Mouse (Mus musculus) induced T-regulatory cell, adult 2 months (primary cell): Measurements from ENCODE around the gene Akap8l.

Source experiments
- DNase-seq: peaks from one replicate; pipeline ENCODE4 v3.0.0-alpha.2; 2012; ENCODE audit warnings: low read depth

Akap8l gene

DNA sequence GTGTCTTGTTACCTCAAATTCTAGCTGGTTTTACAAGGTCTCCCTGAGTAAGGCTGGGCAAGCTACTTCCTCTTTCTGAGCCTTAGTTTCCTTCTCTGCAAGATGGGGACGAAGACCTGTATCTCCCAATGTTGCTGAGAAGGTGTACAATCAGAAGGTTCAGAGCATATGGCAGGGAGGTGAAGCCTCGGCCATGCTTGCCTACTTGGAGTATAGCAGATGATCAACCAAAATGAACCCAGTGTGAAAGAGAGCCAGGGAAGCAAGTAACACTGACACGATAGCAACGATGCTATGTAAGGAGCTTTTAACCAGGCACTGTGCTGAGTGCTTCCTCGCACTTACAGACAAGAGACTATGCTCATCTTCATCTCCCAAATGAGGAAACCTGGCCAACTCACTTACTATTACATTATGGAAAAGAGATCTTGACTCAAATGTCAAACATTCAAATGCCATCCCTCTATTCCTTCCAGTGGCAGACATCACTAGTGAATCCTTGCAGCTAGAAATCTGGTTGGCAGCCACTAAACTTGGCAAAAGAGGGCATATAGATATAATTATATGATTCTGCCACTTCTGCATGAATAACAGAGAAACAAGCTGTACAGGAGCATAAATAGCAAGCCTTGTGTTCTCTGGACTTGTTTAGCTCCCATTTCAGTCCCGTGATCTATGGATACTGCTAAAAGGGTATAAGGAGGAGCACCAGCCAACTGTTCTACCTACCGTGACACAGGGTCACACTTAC, 8.0 kb upstream of the Akap8l start:
- no peak for DNase-seq

DNA sequence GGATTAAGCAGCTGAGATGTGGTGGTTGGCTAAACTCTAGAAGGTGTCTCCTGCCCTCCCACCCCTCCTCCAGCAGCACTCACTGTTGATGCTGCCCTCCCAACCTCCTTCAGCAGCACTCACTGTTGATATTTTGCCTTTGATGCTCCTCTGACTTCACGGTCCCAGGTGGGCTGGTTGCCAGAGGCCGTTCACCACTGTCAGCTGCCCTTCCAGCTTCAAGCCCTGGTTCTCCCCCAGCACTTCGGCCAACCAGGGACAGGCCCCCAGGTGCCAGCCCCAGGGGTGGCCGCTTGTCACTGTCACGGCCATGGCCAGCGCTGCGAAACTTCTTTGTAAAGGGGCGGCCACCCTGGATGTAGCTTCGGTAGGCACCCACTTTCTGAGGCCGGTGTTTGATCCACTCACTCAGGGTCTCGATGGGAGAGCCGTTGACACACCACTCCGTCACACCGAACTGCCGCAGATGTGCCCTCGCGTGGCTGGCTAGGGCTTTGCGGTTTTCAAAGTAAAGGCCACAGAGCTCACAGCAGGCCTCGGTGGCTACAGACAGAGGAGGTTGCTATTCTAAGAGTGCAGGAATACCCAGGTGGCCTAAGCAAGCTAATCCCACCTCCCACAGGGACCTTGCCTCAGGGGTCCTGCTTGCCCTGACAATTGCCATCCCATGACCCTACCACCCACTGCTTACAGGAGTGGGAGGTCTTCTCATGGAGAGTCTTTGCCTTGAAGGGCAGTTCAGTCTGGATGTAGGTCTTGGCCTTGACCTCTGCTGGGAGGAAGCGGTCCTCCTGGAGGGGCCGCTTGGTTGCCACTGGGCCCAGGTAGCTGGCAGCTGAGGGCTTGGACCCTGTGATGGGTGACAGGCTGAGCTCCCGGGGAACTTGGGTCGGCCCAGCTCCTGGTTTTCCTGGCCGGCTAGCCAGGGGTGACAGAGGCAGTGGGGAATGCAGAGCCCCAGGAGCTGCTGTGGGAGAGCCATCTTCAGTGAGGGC, 6.7 kb upstream of the Akap8l start:
- no peak for DNase-seq

DNA sequence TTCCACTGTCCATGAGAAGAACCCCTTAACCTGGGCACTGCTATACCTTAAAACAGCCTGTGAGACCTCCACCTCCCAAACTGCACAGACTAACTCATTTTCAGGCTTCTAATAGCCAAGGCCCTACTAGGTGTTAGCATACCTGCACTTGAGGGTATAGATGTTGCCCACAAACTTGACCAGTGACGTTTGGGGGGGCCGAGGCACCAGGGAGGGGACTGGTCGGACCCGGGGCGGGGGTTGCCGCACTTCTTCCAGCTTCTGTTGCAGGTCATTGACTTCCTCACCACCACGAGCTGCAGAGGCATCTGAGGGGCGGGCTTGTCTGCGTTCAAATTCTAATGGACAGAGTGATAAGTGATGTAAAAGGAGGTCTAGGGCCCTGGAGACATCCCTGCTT, 5.9 kb upstream of the Akap8l start:
- no peak for DNase-seq

DNA sequence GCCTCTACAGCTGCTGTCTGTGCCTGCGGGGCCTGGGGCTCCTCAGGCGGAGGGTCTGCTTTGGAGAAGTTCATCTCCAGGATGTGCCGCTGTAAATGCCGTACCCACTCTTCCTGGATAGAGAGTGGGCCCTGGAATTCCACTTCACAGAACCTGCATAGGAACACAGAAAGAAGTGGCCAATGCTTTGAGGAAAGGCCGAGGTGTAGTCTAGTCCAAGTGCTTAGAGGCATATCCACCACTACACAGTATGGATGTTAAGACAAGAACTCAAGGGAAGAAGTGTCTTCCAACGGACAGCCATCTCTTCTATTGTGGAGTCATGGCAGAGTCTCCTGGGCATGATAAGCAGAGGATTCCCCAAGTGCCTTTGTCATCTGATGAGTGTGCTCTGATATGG, 4.6 kb upstream of the Akap8l start:
- no peak for DNase-seq

DNA sequence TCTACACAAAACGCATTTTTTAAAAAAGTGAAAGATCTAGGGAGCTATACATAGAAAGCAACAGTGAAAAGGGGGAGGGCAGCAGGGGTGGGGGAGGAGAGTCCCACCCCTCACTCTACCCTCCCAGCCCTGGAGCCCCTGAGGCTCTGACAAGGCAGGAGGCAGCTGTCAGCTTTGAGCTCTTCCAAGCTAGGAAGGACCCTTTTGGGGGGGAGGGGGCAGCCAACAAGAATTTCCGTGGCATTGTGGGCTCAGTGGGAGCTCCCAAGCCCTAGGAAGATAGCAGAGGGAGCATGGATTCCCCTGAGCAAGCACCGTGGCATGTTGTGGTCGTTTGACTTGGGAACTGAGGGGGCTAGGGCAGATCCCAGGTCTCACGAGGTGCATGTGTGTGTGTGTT, 3.8 kb upstream of the Akap8l start:
- DNase-seq = no peak

DNA sequence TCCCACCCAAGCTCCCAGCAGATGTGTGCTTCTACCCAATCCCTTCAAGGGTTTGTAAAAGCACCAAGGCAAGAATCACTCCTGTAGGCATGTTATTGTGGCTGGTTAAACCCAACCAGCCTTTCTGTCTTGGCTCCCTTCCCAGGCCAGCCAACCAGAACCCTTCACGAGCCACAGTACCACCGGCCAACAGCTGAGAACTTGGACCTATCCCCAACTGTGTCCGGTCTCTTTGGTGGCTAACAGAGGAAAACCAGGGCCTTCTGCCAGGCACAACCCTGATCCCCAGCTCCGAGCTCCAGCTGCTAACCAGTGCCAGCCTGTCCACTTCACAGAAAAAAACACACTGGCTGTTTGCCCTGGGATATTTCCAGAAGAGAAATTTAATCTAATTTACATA, 3.3 kb upstream of the Akap8l start:
- DNase-seq = no peak

DNA sequence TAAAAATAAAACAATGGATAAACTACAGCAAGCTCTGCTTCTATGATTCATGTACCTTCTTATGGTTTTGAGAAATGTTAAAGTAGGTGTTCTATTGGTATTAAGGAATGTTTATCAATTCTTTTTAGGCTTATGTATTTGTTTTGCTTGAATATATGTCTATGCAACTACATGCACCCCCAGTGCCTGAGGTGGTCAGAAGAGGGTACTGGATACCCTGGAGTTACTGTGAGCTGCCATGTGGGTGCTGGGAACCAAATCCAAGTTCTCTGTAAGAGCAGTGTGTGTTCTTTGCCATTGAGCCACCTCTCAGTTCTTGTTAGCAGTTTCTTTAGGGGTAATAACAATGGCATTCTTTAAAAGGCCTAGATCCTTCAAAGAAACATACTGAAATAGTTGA, 1.3 kb upstream of the Akap8l start:
- no peak for DNase-seq

DNA sequence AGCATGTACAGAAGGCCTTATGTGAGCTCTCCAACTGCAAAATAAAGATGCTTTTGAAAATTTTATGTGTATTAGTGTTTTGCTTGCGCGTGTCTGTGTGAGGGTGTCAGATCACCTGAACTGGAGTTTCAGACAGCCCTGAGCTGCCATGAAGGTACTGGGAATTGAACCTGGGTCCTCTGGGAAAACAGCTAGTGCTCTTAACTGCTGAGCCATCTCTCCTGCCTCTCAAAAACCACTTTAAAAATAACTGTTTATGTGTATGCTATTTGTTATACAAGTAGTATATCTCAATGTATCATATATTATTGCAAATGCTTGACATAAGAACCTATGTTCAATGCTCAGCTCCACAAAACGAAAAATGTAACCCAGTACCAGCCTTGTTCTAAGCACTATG, 862 bp upstream of the Akap8l start:
- no peak for DNase-seq

DNA sequence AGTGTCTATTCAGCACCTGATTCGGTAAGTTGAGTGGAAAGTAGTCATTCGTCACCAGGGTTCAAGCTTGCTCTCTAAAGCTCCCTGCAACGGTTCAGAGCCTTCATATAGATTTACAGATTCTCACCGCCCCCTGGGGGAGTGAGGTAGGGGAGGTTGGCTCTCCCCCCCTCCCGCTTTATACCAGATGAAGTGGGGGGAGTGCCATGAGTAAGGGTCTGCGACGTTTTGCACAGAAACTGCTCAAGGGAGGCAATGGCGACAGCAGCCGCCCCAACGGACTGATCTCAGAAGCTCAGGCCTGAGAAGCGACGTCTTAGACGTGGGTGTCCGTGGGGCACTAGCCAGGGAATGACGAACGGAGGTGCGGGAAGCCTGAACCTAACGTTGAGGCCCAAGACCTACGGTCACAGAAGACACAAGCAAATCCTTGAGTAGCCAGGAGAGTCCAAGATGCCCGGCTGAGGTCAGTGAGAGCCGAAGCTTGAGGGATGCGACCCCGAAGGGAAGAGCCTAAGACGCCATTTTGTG, 491 bp downstream of the Akap8l start:
- peak; percentile 61 for DNase-seq

DNA sequence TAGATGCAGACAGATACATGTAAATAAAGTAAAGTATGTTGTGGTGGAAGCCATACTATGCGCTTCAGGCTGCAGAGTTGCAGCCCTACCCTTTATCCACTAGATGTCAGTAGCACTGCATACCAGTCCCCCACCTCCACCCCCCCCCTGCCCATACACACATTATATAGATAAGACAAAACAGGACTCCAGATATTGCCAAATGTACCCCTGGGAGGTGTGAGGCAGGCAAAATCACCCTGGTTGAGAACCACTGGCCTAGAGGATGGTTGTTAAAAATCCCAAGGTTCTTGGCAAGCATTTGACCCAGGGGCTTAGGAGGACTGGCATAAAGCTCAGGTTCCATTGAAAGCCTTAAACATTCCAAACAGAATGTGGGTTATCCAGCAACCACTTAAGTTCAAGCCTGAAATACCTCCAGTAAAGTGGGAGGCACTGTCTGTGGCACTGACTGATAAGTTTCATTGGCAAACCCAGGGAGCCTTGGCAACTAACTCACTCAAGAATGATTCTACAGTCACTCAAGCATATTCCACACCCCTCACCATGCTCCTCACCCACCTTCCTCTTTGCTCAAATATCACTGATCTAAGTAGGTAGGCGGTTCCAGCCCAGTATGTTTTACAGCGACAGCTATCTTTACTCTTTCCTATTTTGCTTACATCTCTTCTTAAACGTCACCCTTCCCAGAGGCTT, 1.2 kb downstream of the Akap8l start:
- peak; percentile 81 for DNase-seq

DNA sequence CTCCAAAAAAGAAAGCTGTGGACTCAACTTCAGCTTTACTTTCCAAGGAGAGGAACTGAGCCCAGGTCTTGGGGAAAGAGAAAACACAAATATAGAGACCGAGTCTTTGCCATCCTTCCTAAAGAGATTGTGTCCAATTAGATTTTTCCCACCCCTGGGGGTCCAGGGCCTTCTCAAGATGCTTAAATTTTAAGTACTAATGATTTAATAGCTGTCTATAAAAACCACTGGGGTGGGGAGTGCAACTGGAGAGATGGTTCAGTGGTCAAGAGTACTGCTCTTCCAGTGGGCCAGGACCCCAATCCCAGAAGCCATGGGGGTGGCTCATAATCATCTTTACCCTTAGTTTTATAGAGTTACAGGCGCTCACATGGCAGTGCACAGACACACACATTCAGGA, 2.0 kb downstream of the Akap8l start:
- DNase-seq = no peak

DNA sequence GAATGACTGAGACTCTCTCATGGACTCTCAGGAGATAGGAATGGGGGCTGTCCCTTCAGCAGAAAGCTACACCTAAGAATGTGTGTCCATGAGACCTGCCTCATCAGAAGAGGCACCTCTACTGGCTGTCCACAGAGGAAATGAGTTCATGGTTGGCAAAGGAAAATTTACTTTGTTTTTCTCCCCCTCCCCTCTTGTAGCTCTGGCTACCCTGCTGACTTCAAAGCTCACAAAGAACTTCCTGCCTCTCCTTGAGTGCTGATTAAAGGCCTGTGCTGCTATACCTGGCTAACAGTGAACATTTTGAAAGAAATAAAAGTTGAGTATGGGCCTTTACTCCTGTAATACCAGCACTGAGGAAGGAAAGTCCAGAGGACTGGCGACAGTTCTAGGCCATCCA, 9.3 kb downstream of the Akap8l start:
- no peak for DNase-seq

DNA sequence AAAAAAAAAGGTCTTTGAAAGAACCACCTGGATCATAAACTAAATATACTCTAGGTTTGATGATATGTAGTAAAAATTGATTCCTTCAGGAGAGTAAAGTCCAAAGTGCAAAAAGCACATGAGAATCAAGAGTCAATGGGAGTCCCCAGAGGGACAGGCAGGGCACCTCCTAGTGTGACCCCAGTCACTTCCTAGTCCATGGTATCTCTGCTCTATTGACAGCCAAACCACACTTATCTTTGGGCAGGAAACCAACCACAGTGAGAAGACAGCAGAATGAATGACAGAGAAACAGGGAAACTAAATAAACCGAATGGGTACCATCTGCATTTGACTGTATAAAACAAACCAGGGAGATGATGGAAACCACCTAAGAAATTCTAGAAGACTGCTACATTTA, 10.3 kb downstream of the Akap8l start:
- no peak for DNase-seq

DNA sequence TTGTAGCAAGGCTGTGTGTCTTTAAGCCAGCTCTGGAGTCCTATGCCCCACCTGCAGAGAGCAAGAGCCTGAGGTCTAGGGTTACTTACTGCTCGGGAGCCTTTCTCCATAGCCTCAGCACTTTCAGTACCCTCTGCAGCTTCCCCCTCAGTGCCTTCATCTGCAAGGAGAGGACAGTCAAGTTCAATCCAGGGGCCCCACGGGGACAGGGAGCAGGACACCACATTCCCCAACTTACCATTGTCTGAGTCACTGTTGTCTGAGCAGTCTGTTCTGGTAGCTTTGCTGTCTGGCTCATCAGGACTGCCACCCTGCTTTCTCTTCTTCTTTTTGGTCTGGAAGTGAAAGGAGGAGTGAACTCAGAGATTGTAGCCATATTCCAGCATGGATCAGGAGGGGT, 14.5 kb downstream of the Akap8l start:
- DNase-seq = no peak

DNA sequence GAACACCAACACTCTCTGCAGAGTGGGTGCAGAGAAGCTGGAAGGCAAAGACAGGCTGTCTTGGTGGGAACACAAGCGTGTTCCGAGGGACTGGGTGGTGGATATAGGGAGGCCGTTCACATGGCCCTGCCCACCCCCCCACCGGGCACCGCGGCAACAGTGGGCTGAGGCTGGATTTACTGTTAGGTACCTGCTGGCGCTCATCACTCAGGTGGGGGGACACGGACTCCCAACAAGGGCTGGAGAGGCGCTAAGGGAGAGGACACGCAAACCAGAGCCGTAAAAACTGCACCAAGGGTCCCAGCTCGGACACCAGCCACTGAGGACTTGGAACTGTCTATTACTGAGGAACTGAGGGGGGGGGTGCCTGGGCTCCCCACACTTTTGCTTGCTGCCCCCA, 15.5 kb downstream of the Akap8l start:
- no peak for DNase-seq

DNA sequence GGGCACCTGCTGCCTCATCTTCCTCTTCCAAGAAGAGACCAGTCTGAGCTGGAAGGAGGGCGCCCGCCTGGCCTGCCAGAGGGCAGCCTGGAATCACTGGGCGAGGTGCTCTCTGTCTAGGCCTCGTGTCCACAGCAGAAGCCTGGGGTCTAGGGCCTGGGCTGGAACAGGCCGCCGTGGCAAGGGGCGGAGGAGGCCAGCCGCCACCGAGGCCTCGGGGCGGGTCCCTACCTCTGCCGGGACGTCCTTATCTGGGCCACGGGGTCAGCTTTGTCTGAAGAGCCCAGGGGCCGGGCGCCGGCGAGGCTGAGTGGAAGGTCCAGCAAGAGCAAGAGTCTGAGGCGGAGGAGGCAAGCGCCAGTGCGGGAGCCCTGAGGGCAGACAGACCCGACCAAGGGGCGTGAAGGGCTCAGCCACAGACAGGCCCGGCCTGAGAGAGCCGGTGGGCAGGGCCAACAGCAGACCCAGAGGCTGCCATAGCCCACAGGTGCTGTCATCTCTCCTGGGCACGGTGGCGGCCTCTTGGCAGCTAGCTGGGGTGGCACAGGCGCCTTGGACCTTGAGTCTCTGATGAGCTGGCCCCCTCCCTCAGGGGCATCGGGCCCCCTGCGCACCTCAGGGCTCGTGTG, 16.6 kb downstream of the Akap8l start:
- no peak for DNase-seq

DNA sequence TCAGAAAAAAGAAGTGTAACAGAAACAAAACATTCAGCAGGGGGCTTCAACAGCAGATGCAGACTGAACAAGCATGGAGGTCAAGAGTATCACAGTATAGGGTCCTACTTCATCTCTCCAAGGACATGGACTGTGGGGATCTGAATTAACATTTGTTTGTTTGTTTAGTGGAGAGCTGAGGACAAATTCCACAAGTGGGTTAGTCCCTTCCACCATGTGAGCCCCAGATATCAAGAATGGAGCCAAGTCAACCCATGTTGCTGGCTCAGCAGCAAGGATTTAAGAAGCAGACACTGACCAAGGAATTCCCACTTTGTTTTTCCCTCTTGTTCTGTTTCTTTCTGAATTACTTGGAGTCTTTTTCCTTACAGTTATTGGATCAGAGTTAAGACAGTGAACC, 22.9 kb downstream of the Akap8l start:
- DNase-seq = no peak

DNA sequence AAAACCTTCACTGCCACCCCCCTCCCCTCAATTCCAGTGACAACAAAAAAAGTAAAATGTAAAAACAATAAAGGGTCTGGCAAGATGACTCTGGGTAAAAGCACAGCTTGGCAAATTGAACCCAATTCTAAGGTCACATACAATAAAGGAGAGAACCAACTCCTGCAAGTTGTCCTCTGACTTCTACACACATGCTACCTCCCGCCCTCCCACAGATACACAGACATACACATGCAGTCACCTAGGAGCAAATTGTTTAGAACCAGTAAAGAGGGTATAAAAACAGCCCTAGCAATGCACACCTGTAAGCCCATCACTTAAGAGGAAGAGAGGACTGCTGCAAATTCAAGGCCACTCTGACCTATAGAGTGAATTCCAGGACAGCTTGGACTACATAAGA, 27.6 kb downstream of the Akap8l start:
- no peak for DNase-seq

DNA sequence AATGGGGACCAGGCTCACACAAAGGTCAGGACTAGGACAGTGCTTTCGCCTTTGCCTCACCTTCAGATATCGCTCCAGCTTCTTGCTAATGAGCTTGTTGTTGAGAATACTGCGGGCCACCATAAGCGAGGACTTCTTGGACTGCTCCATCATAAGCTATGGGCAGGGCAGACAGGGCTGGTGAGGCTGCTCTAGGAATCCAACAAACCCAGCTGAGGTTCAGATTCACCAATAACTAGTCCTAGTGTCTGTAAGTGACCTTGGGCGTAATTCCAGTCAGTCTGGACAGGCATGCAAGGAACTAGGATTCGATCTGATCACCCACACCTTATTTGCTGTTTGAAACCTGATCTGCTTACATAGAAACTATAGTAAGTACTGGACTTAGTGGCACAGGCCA, 28.6 kb downstream of the Akap8l start:
- no peak for DNase-seq

DNA sequence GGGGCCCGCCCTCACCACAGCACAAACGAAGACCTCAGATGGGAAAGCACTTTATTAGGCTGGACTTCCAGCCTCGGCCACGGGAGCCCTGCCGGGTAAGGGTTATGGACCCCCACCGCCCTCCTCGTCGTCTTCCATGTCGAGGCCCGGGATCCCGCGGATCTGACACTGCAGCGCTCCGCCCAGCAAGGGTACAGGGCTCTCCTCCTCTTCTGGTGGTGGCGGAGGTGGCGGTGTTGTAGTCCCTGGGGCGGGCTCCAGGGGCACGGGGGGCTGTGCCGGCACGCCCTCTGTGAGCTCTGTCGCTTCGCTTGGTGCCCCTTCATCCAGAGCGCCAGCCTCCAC, 29.0 kb downstream of the Akap8l start:
- DNase-seq = no peak

DNA sequence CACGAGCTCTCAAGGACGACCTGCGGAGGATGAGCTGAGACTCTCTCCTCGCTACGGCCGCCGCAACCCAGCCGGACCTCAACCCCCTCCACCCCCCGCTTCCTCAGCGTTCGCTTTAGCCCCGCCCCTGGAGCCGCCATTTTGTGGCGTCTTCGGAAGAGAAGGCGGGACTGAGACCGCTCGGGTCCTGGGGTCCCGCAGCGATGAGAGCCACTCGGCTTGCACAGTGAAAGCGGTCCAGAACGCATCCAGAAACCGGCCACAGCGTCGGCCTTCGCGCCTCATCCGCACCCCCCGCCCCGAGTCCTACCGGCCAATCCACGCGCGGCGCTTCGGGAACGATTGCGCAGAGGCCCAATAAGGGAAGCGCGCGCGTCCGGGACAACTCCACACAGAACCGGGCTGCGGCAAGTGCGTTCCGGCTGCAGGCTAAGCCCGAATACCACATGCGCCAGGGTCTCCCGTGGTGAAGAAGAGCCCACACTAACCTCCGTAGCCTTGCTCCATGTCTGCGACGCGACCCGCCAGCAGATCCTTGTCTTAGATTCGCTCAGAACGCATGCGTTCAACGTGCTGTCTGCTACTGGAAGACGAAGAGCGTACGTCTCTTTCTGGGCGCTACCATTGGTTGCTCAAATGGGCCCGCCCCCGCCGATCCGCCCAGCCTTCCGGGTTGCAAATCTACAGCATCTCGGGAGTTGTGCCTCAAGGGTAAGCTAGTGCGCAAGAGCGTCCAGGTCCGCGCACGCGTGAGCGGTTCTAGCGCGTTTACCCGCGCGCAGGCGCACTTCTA, 29.6 kb downstream of the Akap8l start, which contains the start of gene Akap8:
Akap8 (minus strand) TSS at position 642 of the 793 bp plus-strand sequence.
- DNase-seq = peak; percentile 98
